Mouse (Mus musculus): ENCODE measurements around the gene Taldo1. TPM values are rescaled to one million over a fixed set of nuclear protein-coding genes. Genes with fewer than 3 reads are reported as not detected.
"Not testable (repeated sequence)": the region's sequence is repeated elsewhere in the genome, so short reads cannot be mapped to it uniquely, and the experiment has no call there.

Gene Taldo1
- polyA plus RNA-seq, 1 experiment = 451 TPM

GRCm38 (mm10) chr7:141403305-141403704 lies 11.3 kb downstream of the Taldo1 start:
- peaks cover 26% of the 10 kb centered on the region for H3K4me1 ChIP-seq
- peak overlapping the region; percentile 42 for H3K4me3 ChIP-seq (replicated peaks)
- H3K27me3 ChIP-seq (replicated peaks) = no peaks in the 10 kb centered on the region
- TF ChIP-seq FLI1 (IDR thresholded peaks at IDR 0.05; ENCODE audit: low read length) (no peak), GATA1 (IDR thresholded peaks at IDR 0.05; ENCODE audit: borderline replicate concordance, low read length) (no peak)
- H3K9me3 ChIP-seq = no peaks in the 10 kb centered on the region
- H3K36me3 ChIP-seq (replicated peaks; ENCODE audit: low read length) = peaks cover 82% of the 10 kb centered on the region

- peaks cover 82% of the 10 kb centered on the region for H3K36me3 ChIP-seq (replicated peaks; ENCODE audit: low read length)
- H3K27me3 ChIP-seq (replicated peaks) = no peaks in the 10 kb centered on the region
- H3K9me3 ChIP-seq = no peaks in the 10 kb centered on the region
- H3K4me3 ChIP-seq (replicated peaks) = no peak overlapping the region
- peaks cover 40% of the 10 kb centered on the region for H3K4me1 ChIP-seq
- TF ChIP-seq FLI1 (IDR thresholded peaks at IDR 0.05; ENCODE audit: low read length) (no peak), GATA1 (IDR thresholded peaks at IDR 0.05; ENCODE audit: borderline replicate concordance, low read length) (no peak)
Measured at GRCm38 (mm10) chr7:141405466-141405865, 13.5 kb downstream of the Taldo1 start.

- H3K9me3 ChIP-seq; H3K4me3 ChIP-seq (replicated peaks); H3K27me3 ChIP-seq (replicated peaks): not testable (repeated sequence)
- Histone ChIP-seq H3K36me3 (replicated peaks; ENCODE audit: low read length) (peaks cover 79% of the 10 kb centered on the region), H3K4me1 (peaks cover 39% of the 10 kb centered on the region)
Measured at GRCm38 (mm10) chr7:141407670-141408069, 15.7 kb downstream of the Taldo1 start.

- Histone ChIP-seq H3K4me3 (replicated peaks) (peak overlapping the region; percentile 38), H3K4me1 (peaks cover 40% of the 10 kb centered on the region), H3K27me3 (replicated peaks) (no peaks in the 10 kb centered on the region), H3K36me3 (replicated peaks; ENCODE audit: low read length) (peaks cover 67% of the 10 kb centered on the region), H3K9me3 (no peaks in the 10 kb centered on the region)
- no peak for TF ChIP-seq FLI1 (IDR thresholded peaks at IDR 0.05; ENCODE audit: low read length)
- no peak for TF ChIP-seq GATA1 (IDR thresholded peaks at IDR 0.05; ENCODE audit: borderline replicate concordance, low read length)
Measured at GRCm38 (mm10) chr7:141408833-141409232, 16.8 kb downstream of the Taldo1 start.

- Histone ChIP-seq H3K36me3 (replicated peaks; ENCODE audit: low read length) (peaks cover 52% of the 10 kb centered on the region), H3K4me3 (replicated peaks) (no peak overlapping the region), H3K27me3 (replicated peaks) (no peaks in the 10 kb centered on the region), H3K9me3 (no peaks in the 10 kb centered on the region), H3K4me1 (peaks cover 49% of the 10 kb centered on the region)
- TF ChIP-seq GATA1 (IDR thresholded peaks at IDR 0.05; ENCODE audit: borderline replicate concordance, low read length) (no peak), FLI1 (IDR thresholded peaks at IDR 0.05; ENCODE audit: low read length) (no peak)
Measured at GRCm38 (mm10) chr7:141410631-141411030, 18.6 kb downstream of the Taldo1 start.

- Histone ChIP-seq H3K36me3 (replicated peaks; ENCODE audit: low read length) (peaks cover 45% of the 10 kb centered on the region), H3K4me1 (peaks cover 55% of the 10 kb centered on the region), H3K27me3 (replicated peaks) (no peaks in the 10 kb centered on the region), H3K4me3 (replicated peaks) (no peak overlapping the region), H3K9me3 (no peaks in the 10 kb centered on the region)
- TF ChIP-seq FLI1 (IDR thresholded peaks at IDR 0.05; ENCODE audit: low read length) = no peak
- TF ChIP-seq GATA1 (IDR thresholded peaks at IDR 0.05; ENCODE audit: borderline replicate concordance, low read length) = no peak
Measured at GRCm38 (mm10) chr7:141411667-141412066, 19.7 kb downstream of the Taldo1 start.

GRCm38 (mm10) chr7:141413331-141413730 lies 21.3 kb downstream of the Taldo1 start:
- no peak for TF ChIP-seq FLI1 (IDR thresholded peaks at IDR 0.05; ENCODE audit: low read length)
- TF ChIP-seq GATA1 (IDR thresholded peaks at IDR 0.05; ENCODE audit: borderline replicate concordance, low read length) = no peak
- Histone ChIP-seq H3K9me3 (no peaks in the 10 kb centered on the region), H3K27me3 (replicated peaks) (no peaks in the 10 kb centered on the region), H3K4me1 (peaks cover 61% of the 10 kb centered on the region), H3K36me3 (replicated peaks; ENCODE audit: low read length) (peaks cover 40% of the 10 kb centered on the region), H3K4me3 (replicated peaks) (peak overlapping the region; percentile 97)

- H3K27me3 ChIP-seq (replicated peaks) = no peaks in the 10 kb centered on the region
- H3K4me3 ChIP-seq (replicated peaks) = peak within 1 kb of the TSS; percentile 97
- H3K36me3 ChIP-seq (replicated peaks; ENCODE audit: low read length) = peaks cover 33% of the 10 kb centered on the region
- TF ChIP-seq FLI1 (IDR thresholded peaks at IDR 0.05; ENCODE audit: low read length) = no peak
- no peak for TF ChIP-seq GATA1 (IDR thresholded peaks at IDR 0.05; ENCODE audit: borderline replicate concordance, low read length)
- H3K4me1 ChIP-seq = peaks cover 65% of the 10 kb centered on the region
- H3K9me3 ChIP-seq = no peaks in the 10 kb centered on the region
Measured at GRCm38 (mm10) chr7:141413809-141414584, 22.0 kb downstream of the Taldo1 start, which contains the start of gene Gatd1. TSS of gene Gatd1 (minus strand) at chr7:141414136.

- H3K36me3 ChIP-seq (replicated peaks; ENCODE audit: low read length) = peaks cover 10% of the 10 kb centered on the region
- H3K4me3 ChIP-seq (replicated peaks) = peak overlapping the region; percentile 19
- no peaks in the 10 kb centered on the region for H3K27me3 ChIP-seq (replicated peaks)
- H3K4me1 ChIP-seq = peaks cover 48% of the 10 kb centered on the region
- TF ChIP-seq GATA1 (IDR thresholded peaks at IDR 0.05; ENCODE audit: borderline replicate concordance, low read length) (no peak), FLI1 (IDR thresholded peaks at IDR 0.05; ENCODE audit: low read length) (no peak)
- H3K9me3 ChIP-seq = no peaks in the 10 kb centered on the region
Measured at GRCm38 (mm10) chr7:141416144-141416841, 24.3 kb downstream of the Taldo1 start.
